Mouse (Mus musculus) midbrain, postnatal 0 days (tissue): ENCODE data around the gene Cux1. TPM values are rescaled to one million over a fixed set of nuclear protein-coding genes. Genes with fewer than 3 reads are reported as not detected.

Experiments
- ATAC-seq: fragments of 200-750 bp; cut with Nextera tagmentation; 2 replicates; pipeline ENCODE4 v1.8.0; 2017; ENCODE audit warnings: moderate number of reproducible peaks, mild to moderate bottlenecking, moderate TSS enrichment, moderate library complexity; ENCODE audit not compliant: low FRiP score
- DNase-seq: peaks from one replicate; pipeline ENCODE4 v3.0.0-alpha.2; 2015; ENCODE audit warnings: low spot score
- H3K27ac ChIP-seq: fragments of 300-500 bp; sonication (generic); 2 replicates; pipeline ENCODE4 v1.5.1; 2014; ENCODE audit warnings: low read depth, mild to moderate bottlenecking, low read length, mixed read lengths
- H3K27me3 ChIP-seq: fragments of 300-500 bp; sonication (generic); 2 replicates; pipeline ENCODE4 v1.6.1; 2014; ENCODE audit warnings: low read length, control low read depth, mixed read lengths; ENCODE audit not compliant: insufficient read depth
- H3K36me3 ChIP-seq: fragments of 300-500 bp; sonication (generic); 2 replicates; pipeline ENCODE4 v1.6.1; 2014; ENCODE audit warnings: low read length, control low read depth, mixed read lengths; ENCODE audit not compliant: insufficient read depth
- H3K4me1 ChIP-seq: fragments of 300-500 bp; sonication (generic); 2 replicates; pipeline ENCODE4 v1.6.1; 2014; ENCODE audit warnings: mild to moderate bottlenecking, control low read depth, antibody characterized with exemption, low read length, mixed read lengths; ENCODE audit not compliant: insufficient read depth
- H3K4me2 ChIP-seq: fragments of 300-500 bp; sonication (generic); 2 replicates; pipeline ENCODE4 v1.6.1; 2014; ENCODE audit warnings: low read depth, mild to moderate bottlenecking, low read length, mixed read lengths; ENCODE audit not compliant: poor library complexity, severe bottlenecking
- H3K4me3 ChIP-seq: fragments of 300-500 bp; sonication (generic); 2 replicates; pipeline ENCODE4 v1.5.1; 2014; ENCODE audit warnings: low read depth, mild to moderate bottlenecking, low read length, moderate library complexity
- H3K9ac ChIP-seq: fragments of 300-500 bp; sonication (generic); replicated peaks from 2 replicates; pipeline ENCODE4 v1.6.1; 2014; ENCODE audit warnings: mild to moderate bottlenecking, low read length, moderate library complexity, mixed read lengths; ENCODE audit not compliant: poor library complexity, severe bottlenecking
- H3K9me3 ChIP-seq: fragments of 300-500 bp; sonication (generic); 2 replicates; pipeline ENCODE4 v1.6.1; 2016; ENCODE audit warnings: low read length, control low read depth
- CTCF ChIP-seq: IDR thresholded peaks from 2 replicates; pipeline ENCODE4 v1.5.1; 2016; ENCODE audit warnings: antibody characterized with exemption, mild to moderate bottlenecking
- WGBS: fragments of 180-500 bp; shearing (Covaris S2); extraction: QIAGEN DNeasy Blood & Tissue Kit; methylation state at CpG from one replicate; pipeline ENCODE4 v1.1.7; 2014; 5-methylcytosine and 5-hydroxymethylcytosine counted together
- polyA plus RNA-seq: library from polyadenylated mRNA; unstranded; fragments of >200 nt; fragmentation: Nextera tagmentation; extraction: Ambion mirVana; gene quantifications from 2 replicates; pipeline ENCODE4 v1.2.1, GENCODE M21; 2015
- total RNA-seq: library from RNA; depleted of rRNA; stranded (reverse); fragments of >200 nt; gene quantifications from 2 replicates; pipeline ENCODE4 v1.2.3, GENCODE M21; 2014

Cux1 gene
- total and polyA plus RNA-seq, 2 experiments from 2014 or later = 97.9 to 133 TPM

GRCm38 (mm10) chr5:136522843-136523463 lies 44.3 kb downstream of the Cux1 start:
- whole genome bisulfite sequencing = 19% methylated on average over 3 of the region's 3 CpGs
- Histone ChIP-seq H3K27ac (no peak overlapping the region), H3K9ac (no peak overlapping the region), H3K4me2 (no peak overlapping the region), H3K9me3 (no peaks in the 10 kb centered on the region), H3K27me3 (no peaks in the 10 kb centered on the region), H3K4me1 (peaks cover 2% of the 10 kb centered on the region; the same call in 1 of the 2 replicates), H3K4me3 (no peak overlapping the region), H3K36me3 (no peaks in the 10 kb centered on the region)
- no peak for TF ChIP-seq CTCF
- DNase-seq (no peak), ATAC-seq (no peak)

GRCm38 (mm10) chr5:136521656-136522055 lies 45.6 kb downstream of the Cux1 start:
- no peak overlapping the region for H3K4me2 ChIP-seq
- no peak overlapping the region for H3K9ac ChIP-seq
- DNase-seq (no peak), ATAC-seq (no peak)
- no peak for TF ChIP-seq CTCF
- H3K27me3 ChIP-seq = no peaks in the 10 kb centered on the region
- H3K4me3 ChIP-seq = no peak overlapping the region
- WGBS = 87% methylated on average over 3 of the region's 3 CpGs
- H3K36me3 ChIP-seq = no peaks in the 10 kb centered on the region
- H3K4me1 ChIP-seq = peaks cover 2% of the 10 kb centered on the region; the same call in 1 of the 2 replicates
- no peak overlapping the region for H3K27ac ChIP-seq
- H3K9me3 ChIP-seq = no peaks in the 10 kb centered on the region

- 96% methylated on average over 3 of the region's 3 CpGs for WGBS
- Histone ChIP-seq H3K36me3 (no peaks in the 10 kb centered on the region), H3K9ac (no peak overlapping the region), H3K27ac (no peak overlapping the region), H3K9me3 (no peaks in the 10 kb centered on the region), H3K4me3 (no peak overlapping the region), H3K4me1 (peaks cover 2% of the 10 kb centered on the region; the same call in 1 of the 2 replicates), H3K4me2 (no peak overlapping the region), H3K27me3 (no peaks in the 10 kb centered on the region)
- DNase-seq (no peak), ATAC-seq (no peak)
- TF ChIP-seq CTCF = no peak
These were observed 48.4 kb downstream of the Cux1 start for GRCm38 (mm10) chr5:136518648-136519437.

GRCm38 (mm10) chr5:136517510-136517909 lies 49.8 kb downstream of the Cux1 start:
- Histone ChIP-seq H3K4me3 (no peak overlapping the region), H3K36me3 (no peaks in the 10 kb centered on the region), H3K4me1 (peaks cover 2% of the 10 kb centered on the region; the same call in 1 of the 2 replicates), H3K4me2 (no peak overlapping the region), H3K27me3 (no peaks in the 10 kb centered on the region), H3K9ac (no peak overlapping the region), H3K27ac (no peak overlapping the region), H3K9me3 (no peaks in the 10 kb centered on the region)
- DNase-seq = no peak
- ATAC-seq = no peak
- WGBS = 40% methylated on average over 2 of the region's 2 CpGs
- TF ChIP-seq CTCF = no peak

- 93% methylated on average over 3 of the region's 3 CpGs for WGBS
- no peak overlapping the region for H3K27ac ChIP-seq
- H3K36me3 ChIP-seq = no peaks in the 10 kb centered on the region
- no peak overlapping the region for H3K4me3 ChIP-seq
- no peak for TF ChIP-seq CTCF
- no peak overlapping the region for H3K4me2 ChIP-seq
- H3K4me1 ChIP-seq = no peaks in the 10 kb centered on the region
- DNase-seq (no peak), ATAC-seq (no peak)
- H3K27me3 ChIP-seq = no peaks in the 10 kb centered on the region
- no peak overlapping the region for H3K9ac ChIP-seq
- H3K9me3 ChIP-seq = no peaks in the 10 kb centered on the region
These were observed 50.7 kb downstream of the Cux1 start for GRCm38 (mm10) chr5:136516593-136516992.

- Histone ChIP-seq H3K36me3 (no peaks in the 10 kb centered on the region), H3K4me2 (no peak overlapping the region), H3K27me3 (no peaks in the 10 kb centered on the region), H3K4me1 (no peaks in the 10 kb centered on the region), H3K9me3 (no peaks in the 10 kb centered on the region), H3K27ac (no peak overlapping the region), H3K9ac (no peak overlapping the region), H3K4me3 (no peak overlapping the region)
- no peak for DNase-seq
- 60% methylated on average over 6 of the region's 6 CpGs for WGBS
- ATAC-seq = no peak
- TF ChIP-seq CTCF = no peak
These were observed 53.1 kb downstream of the Cux1 start for GRCm38 (mm10) chr5:136514049-136514677.
